Mouse (Mus musculus): ENCODE data around the gene Clip2.
A peak's percentile ranks its signal among the peaks of the same experiment; 100 is the strongest.

Gene Clip2

DNA sequence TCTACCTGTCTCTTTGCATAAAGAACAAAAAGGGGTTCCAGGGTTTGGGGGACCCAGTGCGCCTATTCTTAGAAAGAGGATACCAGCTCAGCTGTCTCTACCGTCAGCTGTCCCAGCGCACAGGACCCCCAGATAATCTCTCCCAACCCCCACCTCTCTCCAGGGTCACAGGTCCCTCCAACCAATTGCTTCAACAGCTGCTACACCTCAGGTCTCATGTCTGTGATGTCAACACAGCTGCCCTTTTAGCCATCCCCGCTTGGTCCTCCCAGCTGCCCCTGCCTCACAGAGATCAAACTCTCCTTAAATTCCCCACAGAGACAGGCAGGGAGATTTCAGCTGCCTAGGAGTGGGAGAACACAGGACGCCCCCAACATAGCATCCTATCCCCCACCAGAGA is 28.5 kb downstream of the Clip2 start:
- DNase-seq (ENCODE audit: low spot score) = no peak

DNA sequence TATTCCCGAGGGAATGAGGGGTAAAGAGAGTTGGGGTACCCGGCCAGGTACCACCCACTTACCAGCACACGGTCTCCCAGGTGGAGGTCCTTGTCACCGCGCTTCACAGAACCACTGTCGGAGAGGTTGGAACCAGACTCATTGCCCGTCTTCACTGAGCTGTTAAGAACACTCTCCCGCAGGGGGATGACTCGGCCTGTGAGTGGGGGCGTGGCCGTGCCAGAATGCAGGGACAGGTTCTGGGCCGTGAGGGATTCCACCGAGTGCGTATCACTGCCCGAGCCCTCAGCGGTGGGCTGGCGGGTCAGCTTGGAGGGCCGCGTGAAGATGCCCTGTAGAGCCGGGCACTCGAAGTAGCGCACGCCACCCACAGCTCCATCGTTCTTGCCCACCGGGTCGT is 29.7 kb downstream of the Clip2 start:
- no peak for DNase-seq (ENCODE audit: low spot score)

DNA sequence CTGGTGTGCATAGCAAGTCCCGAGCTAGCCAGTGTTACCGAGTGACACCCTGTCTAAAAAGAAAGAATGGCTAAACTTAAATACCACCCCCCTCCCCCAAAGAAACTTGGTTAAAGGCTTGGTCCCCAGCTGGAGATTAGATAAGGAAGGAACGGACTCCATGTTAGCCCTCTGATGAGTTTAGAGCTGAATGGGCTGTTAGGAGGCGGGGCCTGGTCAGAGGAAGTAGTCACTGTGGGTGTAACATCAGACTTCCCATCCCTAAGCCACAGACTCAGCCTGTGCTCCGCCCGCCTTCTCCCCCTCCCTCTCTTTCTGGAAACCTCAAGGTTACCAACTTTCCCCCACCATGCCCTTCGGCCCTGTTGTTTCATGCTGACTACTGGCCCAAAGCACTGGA is 30.4 kb downstream of the Clip2 start:
- DNase-seq (ENCODE audit: low spot score) = no peak

DNA sequence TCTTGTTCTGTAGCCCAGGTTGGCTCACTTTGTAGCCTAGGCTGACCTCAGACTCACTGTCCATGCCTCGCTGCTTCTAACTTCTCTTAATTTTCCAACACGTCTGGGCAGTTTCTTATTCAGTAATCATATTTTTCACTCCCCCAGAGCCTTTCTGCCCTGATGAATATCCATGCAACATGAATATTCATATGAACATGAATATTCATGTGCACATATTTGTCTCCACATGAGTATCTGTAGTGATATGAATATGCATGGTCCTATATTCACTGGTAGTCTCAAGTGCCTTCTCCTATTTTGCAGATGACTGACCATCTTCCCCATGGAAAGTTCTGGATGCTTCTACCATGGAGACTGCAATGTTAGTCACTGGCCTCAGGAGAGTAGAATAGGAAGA is 31.1 kb downstream of the Clip2 start:
- no peak for DNase-seq (ENCODE audit: low spot score)

DNA sequence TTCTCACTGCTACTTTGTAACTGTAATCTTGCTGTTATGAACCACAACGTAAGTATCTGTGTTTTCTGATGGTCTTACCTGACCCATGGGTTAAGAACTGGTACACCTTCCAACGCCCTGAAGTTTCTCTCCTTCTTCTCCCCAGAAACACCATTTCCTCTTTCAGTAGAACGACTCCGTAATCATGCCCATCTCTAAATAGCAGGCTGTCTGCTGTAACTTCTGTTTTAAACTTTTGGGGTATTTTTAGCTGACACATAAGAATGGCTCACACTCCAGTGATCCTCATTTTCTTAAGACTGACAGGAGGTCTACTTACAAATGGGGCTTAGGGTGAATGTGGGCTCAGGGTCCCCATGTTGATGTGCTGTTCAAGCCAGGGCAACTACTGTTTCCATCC is 32.1 kb downstream of the Clip2 start:
- no peak for DNase-seq (ENCODE audit: low spot score)

DNA sequence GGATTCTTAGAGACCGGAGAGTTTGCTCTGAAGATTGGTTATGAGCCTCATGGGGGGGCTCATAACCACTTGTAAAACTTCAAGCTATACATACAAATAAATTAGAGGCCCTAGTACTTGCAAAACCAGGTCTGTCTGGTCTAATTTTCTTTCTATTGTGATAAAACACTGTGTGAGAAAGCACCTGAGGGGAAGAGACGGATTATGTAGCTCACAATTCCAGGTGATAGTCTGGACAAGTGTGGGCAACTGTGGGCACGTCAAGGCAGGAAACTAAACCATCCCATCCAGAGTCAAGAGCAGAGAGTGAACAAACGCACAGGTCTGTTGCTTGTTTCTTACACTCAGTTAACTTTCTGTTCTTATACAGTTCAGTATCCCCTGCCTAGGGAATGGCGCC is 32.8 kb downstream of the Clip2 start:
- no peak for DNase-seq (ENCODE audit: low spot score)

DNA sequence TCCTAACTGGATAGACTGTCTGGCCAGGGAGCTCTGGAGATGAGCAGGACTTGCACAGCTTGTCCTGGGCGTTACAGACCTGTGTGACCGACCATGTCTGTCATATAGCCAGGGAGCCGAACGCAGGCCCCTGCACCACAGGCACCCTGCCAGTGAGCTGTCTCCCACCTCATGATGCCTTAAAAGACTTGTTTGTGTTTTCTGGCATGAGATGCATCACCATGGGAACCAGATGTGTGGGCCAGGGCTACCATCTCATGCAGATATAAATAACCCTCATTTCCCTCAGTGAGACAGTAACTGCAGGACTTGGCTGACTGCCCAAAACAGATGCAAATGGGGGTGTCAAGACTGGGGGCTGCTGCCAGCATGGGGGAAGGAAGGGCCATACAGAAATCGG is 40.1 kb downstream of the Clip2 start:
- DNase-seq (ENCODE audit: low spot score) = no peak

DNA sequence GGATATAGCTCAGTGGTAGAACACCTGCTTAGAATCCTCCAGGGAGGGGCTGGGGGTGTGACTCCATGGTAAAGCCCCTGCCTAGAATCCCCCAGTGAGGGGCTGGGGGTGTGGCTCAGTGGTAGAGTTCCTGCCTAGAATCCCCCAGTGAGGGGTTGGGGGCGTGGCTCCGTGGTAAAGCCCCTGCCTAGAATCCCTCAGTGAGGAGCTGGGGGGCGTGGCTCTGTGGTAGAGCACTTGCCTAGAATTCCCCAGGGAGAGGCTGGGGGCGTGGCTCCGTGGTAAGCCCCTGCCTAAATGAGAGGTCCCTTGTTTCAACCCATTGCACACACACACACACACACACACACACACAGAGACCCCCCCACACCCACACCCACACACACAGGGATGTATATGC is 42.0 kb downstream of the Clip2 start:
- DNase-seq (ENCODE audit: low spot score) = no peak

DNA sequence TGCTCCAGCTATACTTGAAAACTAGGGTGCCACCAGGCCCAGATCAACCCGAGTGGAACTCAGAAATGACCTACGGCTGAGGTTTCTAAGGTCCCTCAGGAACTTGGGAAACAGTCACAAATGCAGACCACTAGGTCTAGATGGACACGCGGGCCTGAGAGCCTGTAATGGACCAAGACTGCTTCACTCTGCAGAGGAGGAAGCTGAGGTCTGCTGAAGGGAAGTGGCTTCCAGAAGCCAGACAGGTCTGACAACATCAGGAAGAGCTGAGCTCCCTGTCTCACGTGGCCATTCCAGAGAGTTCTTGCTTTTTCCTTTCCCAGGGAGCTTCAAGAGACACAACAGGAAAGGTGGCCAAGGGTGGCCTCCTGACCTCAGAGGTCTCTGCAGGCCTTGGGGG is 43.3 kb downstream of the Clip2 start:
- DNase-seq (ENCODE audit: low spot score) = no peak

DNA sequence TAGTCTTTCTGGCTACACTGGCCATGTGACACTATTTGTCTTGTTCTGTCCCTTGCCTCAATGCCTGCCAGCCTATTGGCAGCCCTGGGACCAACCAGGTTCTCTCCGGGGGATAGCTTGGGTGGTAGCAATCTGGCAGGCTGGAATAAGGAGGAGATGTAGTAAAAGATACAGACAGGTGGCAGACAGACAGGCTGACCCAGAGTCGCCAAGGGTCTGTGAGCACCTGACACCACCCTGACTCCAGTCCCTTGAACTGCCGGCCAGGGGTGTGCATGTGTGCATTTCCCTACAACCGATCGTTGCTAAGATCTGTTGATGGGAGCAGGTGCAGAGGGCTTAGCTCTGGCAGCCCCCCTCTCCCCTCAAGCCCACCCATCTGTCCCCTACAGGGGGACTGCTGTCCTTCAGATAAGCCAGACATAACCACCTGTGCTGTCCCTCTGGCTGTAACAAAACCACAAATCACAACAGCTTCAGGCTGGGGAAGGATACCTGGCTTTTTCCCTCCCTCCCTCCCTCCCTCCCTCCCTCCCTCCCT is 44.3 kb downstream of the Clip2 start:
- DNase-seq (ENCODE audit: low spot score) = no peak

DNA sequence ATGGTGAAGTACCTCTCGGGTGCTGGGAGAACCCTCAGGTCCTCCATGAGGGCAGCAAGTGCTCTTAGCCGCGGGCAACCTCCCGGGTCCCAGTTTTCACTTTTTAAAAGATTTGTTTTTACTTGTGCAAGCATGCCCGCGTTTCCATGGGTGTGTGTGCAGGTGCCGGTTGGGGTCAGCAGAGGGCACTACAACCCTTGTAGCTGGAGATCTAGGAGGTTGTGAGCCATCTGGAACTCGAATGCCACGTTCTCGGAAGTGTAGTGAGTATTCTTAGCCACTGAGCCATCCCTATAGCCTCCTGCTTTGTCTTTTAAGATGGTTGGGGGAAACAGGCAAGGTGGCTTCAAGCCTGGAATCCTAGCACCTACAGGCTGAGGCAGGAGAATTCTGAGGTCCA is 44.9 kb downstream of the Clip2 start:
- DNase-seq (ENCODE audit: low spot score) = peak; percentile 78

DNA sequence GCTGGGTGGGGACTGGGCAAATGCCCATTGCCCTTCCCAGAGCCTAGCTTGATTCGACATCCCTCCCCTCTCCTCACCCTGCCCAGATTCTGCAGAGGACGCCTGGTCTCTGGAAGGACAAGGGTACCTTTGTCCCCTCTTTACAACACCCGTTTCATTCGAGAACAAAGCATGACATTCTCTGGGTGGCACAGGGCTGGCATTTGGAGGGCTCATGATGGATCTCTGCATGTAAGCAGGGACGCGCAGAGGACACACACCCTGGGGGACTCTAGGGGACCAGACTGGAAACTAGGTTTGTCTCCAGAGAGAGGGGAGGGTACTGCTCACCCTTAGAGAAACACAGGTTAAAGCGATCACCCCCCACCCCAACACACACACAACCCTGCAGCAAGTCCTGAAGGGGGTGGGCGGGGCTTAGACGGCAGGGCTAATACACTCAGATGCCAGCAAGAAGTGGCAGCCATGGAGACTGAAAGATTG is 46.4 kb downstream of the Clip2 start:
- DNase-seq (ENCODE audit: low spot score) = no peak

DNA sequence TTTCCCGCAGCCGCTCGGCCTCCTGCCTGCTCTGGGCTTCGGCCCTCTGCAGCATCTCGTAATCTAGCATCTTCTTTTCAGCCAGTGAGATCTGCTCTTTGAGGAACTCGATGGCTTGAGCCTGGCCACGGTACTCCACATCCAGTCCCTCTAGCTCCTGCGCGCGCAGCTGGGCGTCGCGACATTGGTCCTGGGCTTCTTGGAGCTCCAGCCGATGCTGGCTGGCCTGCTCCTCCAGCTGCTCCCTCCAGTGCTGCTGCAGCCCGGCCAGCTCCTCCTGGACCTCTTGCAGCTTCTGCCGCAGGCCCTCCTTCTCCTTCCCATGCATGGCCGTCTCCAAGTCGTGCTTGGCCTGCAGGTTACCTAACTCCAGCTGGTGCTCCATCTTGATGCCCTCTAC is 49.6 kb downstream of the Clip2 start:
- no peak for DNase-seq (ENCODE audit: low spot score)

DNA sequence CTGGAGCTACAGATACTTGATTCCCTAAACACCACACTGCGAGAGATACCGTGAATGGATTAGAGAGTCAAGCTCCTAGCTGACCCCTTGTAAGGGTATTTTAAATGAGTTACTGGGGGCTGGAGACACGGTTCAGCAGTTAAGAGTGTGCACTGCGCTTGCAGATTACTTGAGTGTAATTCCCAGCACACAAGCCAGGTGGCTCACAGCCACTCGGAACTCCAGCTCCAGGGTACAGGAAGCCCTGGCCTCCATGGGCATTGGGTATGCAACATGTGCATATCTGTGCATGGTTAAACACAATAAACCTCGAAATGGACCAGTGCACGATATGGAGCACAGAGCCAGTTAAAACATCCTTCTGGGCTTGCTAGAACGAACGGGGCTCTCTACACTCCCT is 50.8 kb downstream of the Clip2 start:
- no peak for DNase-seq (ENCODE audit: low spot score)

DNA sequence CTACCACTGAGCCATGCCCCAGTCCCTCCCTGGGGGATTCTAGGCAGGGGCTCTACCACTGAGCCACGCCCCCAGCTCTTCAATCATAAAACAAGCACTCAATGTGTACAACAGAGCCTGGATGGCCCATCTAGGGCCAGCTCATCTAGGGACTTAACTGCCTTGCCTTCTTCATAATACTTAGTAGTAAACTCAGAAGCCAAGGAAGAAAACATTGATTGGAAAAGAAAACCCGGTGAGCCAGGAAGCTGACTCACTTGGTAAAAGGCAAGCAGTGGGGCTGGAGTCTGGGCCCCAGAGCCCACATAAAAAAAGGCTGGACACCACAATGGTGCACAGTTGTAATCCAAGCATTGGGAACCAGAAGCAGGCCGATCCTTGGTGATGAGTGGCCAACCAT is 51.6 kb downstream of the Clip2 start:
- DNase-seq (ENCODE audit: low spot score) = no peak

DNA sequence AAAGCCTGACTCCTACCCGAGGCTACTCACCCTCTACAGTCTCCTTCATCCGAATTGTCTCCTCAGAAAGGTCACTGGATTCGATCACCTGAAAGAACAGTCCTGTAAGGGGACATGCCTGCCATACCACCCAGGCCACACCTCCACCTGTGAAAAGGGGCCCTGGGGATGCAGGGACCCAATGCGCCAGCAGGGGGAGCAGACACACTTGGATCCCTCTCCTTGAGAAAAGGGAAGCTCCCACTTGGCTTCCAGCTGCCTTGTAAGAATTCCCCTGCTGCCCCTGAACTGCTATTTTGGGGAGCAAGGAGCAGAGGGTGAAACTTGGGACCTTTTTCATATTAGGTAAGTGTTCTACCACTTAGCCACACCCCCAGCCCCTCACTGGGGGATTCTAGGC is 52.2 kb downstream of the Clip2 start:
- DNase-seq (ENCODE audit: low spot score) = peak; percentile 76

DNA sequence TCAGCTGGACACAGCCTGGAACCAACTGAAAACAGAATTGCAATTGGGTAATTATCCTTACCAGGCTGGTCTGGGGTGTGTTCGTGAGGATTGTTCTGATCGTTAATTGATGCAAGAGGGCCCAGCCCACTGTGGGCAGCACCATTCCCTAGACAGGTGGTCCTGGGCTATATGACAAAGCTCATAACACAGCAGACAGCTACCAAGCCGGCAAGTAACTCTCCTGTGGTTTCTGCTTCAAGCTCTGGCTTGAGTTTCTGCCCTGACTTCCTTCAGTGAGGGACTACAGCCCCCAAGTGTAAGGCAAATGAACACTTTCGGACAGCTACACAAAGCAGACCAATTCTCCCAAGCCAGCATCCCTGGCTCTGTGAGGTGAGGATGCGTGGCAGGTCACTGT is 55.2 kb downstream of the Clip2 start:
- DNase-seq (ENCODE audit: low spot score) = no peak

DNA sequence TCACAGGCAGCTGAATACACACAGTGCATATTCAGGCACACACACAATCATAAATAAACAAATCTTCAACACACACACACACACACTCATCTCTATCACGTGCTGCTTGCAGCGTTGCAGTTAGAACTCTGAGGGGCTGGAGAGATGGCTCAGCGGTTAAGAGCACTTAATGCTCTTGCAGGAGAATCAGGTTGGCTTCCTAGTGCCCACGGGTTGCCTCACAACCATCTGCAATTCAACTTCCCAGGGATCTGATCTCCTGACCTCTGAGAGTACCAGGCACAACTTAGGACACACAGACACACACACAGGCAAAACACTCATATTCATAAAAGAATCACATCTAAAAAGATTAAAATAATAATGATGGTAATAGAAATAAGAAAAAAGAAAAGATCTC is 56.4 kb downstream of the Clip2 start:
- DNase-seq (ENCODE audit: low spot score) = no peak

DNA sequence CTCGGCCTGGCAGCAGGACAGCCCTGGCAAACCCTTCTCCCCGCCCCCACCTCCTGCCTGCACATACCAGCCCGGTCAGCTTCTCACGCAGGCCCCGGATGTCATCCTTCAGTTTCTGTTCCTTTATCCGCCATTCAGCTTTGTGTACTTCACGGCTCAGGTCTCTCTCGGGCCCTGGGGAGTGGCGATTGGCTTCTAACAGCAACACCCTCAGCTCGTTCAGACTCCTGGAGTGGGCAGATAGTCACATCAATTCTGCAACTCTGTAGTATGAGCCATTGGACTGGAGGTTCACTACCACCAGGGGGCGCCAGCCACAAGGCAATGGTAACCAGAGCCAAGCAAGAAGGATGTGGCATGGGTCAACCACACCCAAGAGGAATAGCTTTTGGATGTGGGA is 58.1 kb downstream of the Clip2 start:
- DNase-seq (ENCODE audit: low spot score) = peak; percentile 96

DNA sequence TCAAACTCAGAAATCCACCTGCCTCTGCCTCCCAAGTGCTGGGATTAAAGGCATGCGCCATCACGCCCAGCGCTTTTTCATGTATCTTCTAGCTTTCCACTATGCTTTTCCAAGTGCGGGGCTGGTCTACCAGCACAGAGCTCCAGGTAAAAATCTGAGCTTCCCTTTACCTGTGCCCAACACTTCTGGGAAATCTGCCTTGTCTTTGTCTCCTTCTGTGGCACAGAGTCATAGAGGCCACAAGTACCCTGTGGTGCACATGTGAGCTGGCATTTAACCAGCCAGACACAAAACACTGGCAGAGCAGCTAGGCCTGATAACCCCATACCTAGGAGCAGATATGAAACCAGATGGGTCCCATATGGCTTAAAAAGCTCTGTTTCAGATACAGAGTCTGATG is 59.3 kb downstream of the Clip2 start:
- DNase-seq (ENCODE audit: low spot score) = no peak

DNA sequence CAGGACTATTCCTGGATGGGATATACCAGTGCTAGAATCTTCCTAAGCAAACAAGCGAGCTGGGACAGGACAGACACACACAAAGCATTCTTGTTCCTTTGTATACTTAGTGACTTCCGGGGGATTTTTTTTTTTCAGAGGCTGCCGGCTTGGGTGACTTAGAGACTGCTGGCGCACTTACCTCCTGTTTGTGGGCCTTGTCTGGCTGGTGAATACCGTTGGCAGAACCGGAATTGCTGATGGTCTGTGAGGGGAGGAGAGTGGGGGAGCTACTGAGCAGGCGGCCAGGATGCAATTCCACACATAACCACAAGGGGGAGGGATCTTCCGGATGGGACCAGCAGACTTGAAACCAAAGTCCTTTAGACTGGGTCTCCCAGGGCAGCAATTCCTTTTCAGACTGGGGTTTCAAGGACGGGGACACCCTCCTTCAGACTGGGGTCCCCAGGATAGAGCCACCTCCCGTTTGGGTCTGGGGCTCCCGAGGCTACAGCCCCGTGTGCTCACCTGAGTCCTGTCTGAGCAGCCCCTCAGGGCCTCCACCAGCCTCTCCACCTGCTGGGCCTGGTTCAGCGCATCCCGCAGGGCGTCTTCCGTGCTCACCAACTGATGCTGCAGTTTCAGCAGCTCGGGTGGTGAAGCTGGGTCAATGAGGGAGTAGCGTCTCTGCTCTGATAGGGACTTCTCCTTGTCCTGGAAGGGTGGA is 60.4 kb downstream of the Clip2 start:
- DNase-seq (ENCODE audit: low spot score) = peak; percentile 91

DNA sequence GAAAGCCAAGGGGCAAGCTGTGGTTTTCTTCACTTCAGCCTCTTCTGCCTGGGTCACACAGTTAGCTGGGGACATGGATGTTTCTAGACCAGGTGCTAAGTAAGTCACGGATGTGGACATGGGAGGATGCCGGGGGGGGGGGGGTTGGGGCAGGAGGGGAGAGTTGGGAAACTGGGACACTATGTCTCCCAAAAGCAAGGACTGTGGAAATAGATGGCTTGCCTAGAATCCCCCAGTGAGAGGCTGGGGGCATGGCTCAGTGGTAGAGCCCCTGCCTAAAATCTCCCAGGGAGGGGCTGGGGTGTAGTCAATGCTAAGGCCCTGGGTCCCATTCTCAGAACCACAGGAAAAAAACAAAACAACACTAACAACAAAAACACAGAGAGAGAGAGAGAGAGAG is 61.0 kb downstream of the Clip2 start:
- no peak for DNase-seq (ENCODE audit: low spot score)

DNA sequence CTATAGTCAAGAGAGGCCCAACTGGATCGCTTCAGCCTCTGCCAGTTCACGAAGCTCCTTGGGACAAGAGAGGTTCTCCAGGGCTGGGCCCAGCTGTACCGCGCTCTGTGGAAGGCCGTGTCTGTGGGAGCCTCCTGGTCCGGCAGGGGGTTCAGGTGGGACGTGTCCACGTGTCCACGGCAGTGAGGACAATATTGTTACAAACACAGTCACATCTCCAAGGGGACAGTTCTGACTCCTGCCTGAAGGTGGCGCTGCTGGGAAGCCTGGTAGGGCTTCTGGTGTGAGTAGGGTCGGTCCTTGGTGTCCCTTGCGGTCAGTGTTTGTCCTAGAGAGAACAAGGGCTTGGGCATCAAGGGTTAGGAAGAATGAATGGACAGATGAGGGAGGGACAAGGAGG is 61.8 kb downstream of the Clip2 start:
- DNase-seq (ENCODE audit: low spot score) = peak; percentile 73

DNA sequence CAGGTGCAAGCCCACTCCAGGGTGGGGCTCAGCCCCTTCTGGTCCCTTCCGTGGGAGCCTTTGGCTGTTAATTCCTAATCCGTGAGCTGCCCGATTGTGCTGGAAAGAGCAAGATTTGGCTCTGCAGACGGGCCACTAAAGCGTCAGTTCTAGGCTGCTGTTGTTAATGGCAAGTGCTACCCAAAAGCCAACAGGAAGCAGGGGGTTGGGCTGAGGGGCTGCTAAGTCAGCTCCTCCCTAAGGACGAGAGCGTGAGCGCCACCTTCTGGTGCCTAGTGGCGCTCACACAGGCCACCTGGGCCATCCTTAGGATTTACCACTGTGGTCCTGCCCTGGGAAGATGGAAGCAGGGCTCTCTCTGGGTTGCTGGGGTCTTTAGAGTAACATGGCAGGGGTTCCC is 62.7 kb downstream of the Clip2 start:
- peak; percentile 66 for DNase-seq (ENCODE audit: low spot score)

Measured in testis, postnatal 10 days (tissue).